Mouse (Mus musculus) lung, postnatal 0 days (tissue): Measurements from ENCODE around the gene Gm49721. TPM values are rescaled to one million over a fixed set of nuclear protein-coding genes. Genes with fewer than 3 reads are reported as not detected.
A peak's percentile ranks its signal among the peaks of the same experiment; 100 is the strongest.
"Not testable (repeated sequence)": the region's sequence is repeated elsewhere in the genome, so short reads cannot be mapped to it uniquely, and the experiment has no call there.

ENCODE experiments used
- ATAC-seq: fragments of 200-750 bp; cut with Nextera tagmentation; 2 replicates; pipeline ENCODE4 v1.8.0; 2017; ENCODE audit warnings: moderate library complexity
- DNase-seq: peaks from one replicate; pipeline ENCODE4 v3.0.0-alpha.2; 2016; ENCODE audit warnings: low spot score
- H3K27ac ChIP-seq: fragments of 300-500 bp; sonication (generic); 2 replicates; pipeline ENCODE4 v1.5.1; 2014; ENCODE audit warnings: antibody characterized with exemption, mild to moderate bottlenecking, low read length, mixed read lengths
- H3K27me3 ChIP-seq: fragments of 300-500 bp; sonication (generic); replicated peaks from 2 replicates; pipeline ENCODE4 v1.6.1; 2014; ENCODE audit warnings: low read length, mixed read lengths; ENCODE audit not compliant: insufficient read depth
- H3K36me3 ChIP-seq: fragments of 300-500 bp; sonication (generic); 2 replicates; pipeline ENCODE4 v1.6.1; 2014; ENCODE audit warnings: low read length, mixed read lengths; ENCODE audit not compliant: insufficient read depth
- H3K4me1 ChIP-seq: fragments of 300-500 bp; sonication (generic); 2 replicates; pipeline ENCODE4 v1.6.1; 2014; ENCODE audit warnings: antibody characterized with exemption, low read depth, low read length, mixed read lengths; ENCODE audit not compliant: insufficient read depth
- H3K4me2 ChIP-seq: fragments of 300-500 bp; sonication (generic); replicated peaks from 2 replicates; pipeline ENCODE4 v1.6.1; 2014; ENCODE audit warnings: low read depth, mild to moderate bottlenecking, low read length, moderate library complexity, mixed read lengths
- H3K4me3 ChIP-seq: fragments of 300-500 bp; sonication (generic); 2 replicates; pipeline ENCODE4 v1.5.1; 2014; ENCODE audit warnings: low read depth, low read length
- H3K9ac ChIP-seq: fragments of 300-500 bp; sonication (generic); replicated peaks from 2 replicates; pipeline ENCODE4 v1.6.1; 2014; ENCODE audit warnings: low read depth, mild to moderate bottlenecking
- H3K9me3 ChIP-seq: fragments of 300-500 bp; sonication (generic); 2 replicates; pipeline ENCODE4 v1.6.1; 2016; ENCODE audit warnings: low read length, mixed read lengths
- CTCF ChIP-seq: IDR thresholded peaks from 2 replicates; pipeline ENCODE4 v1.5.1; 2016; ENCODE audit warnings: antibody characterized with exemption, mild to moderate bottlenecking
- WGBS: fragments of 180-500 bp; shearing (Covaris S2); extraction: QIAGEN DNeasy Blood & Tissue Kit; methylation state at CpG from one replicate; pipeline ENCODE4 v1.1.7; 2014; 5-methylcytosine and 5-hydroxymethylcytosine counted together
- polyA plus RNA-seq: library from polyadenylated mRNA; unstranded; fragments of >200 nt; fragmentation: Nextera tagmentation; extraction: Ambion mirVana; gene quantifications from 2 replicates; pipeline ENCODE4 v1.2.1, GENCODE M21; 2015

Gene Gm49721
- polyA plus RNA-seq, 1 experiment from 2014 or later, result 0.32 TPM

GRCm38 (mm10) chr17:6960349-6960748, 18.4 kb upstream of the Gm49721 start:
- H3K4me2 ChIP-seq, result peak overlapping the region; percentile 42
- not testable (repeated sequence) for H3K27me3 ChIP-seq, H3K36me3 ChIP-seq, DNase-seq, H3K9me3 ChIP-seq, ATAC-seq, H3K4me1 ChIP-seq, H3K27ac ChIP-seq, H3K9ac ChIP-seq
- H3K4me3 ChIP-seq, result peak overlapping the region; percentile 43; the same call in 1 of the 2 replicates
- WGBS, result under 1% methylated on average over 12 of the region's 12 CpGs

DNA sequence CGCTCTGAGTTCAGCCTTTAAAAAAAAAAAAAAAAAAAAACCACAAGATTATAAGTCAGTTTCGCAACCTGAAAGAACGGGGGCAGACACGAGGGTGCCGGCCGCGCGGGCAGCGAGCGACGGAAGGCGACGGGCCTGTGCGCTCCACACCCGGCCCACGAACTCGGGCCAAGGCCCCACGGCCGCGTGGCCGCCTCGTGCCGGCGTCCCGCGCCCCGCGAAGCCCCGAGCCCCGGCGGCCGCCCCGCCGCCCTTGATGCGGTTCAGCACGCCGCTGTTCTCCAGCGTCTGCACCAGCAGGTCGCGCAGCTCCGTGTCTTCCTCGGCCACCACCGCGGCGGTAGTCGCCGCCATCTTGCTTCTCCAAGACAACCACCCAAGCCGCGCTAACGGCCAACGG, 17.9 kb upstream of the Gm49721 start, which contains the start of gene Tagap1:
Gene Tagap1 (minus strand): TSS at position 381 of the 400 bp plus-strand sequence.
- DNase-seq, result peak; percentile 4
- WGBS, result under 1% methylated on average over 37 of the region's 51 CpGs
- H3K27me3 ChIP-seq, H3K9ac ChIP-seq, H3K27ac ChIP-seq, H3K4me1 ChIP-seq, H3K9me3 ChIP-seq, H3K36me3 ChIP-seq: not testable (repeated sequence)
- Histone ChIP-seq H3K4me3 (peak within 1 kb of the TSS; percentile 43), H3K4me2 (peak within 1 kb of the TSS; percentile 42)
- peak; percentile 21 for ATAC-seq

GRCm38 (mm10) chr17:6961181-6962000, 17.3 kb upstream of the Gm49721 start:
- H3K4me1 ChIP-seq, H3K27me3 ChIP-seq, H3K9me3 ChIP-seq, H3K36me3 ChIP-seq, H3K9ac ChIP-seq, H3K27ac ChIP-seq: not testable (repeated sequence)
- peak overlapping the region; percentile 34; the same call in 1 of the 2 replicates for H3K4me2 ChIP-seq
- 2% methylated on average over 13 of the region's 48 CpGs for WGBS
- ATAC-seq, result peak; percentile 97
- H3K4me3 ChIP-seq, result peak overlapping the region; percentile 43; the same call in 1 of the 2 replicates
- peak; percentile 23 for DNase-seq

GRCm38 (mm10) chr17:6962339-6962738, 16.4 kb upstream of the Gm49721 start:
- 52% methylated on average over 3 of the region's 6 CpGs for WGBS
- peak; percentile 4 for DNase-seq
- not testable (repeated sequence) for H3K9me3 ChIP-seq, H3K4me3 ChIP-seq, H3K27ac ChIP-seq, H3K9ac ChIP-seq, H3K4me2 ChIP-seq, H3K27me3 ChIP-seq, H3K36me3 ChIP-seq, ATAC-seq, H3K4me1 ChIP-seq

- not testable (repeated sequence) for H3K27me3 ChIP-seq, H3K4me2 ChIP-seq, H3K27ac ChIP-seq, H3K9me3 ChIP-seq, H3K4me3 ChIP-seq, H3K36me3 ChIP-seq, H3K4me1 ChIP-seq, H3K9ac ChIP-seq, ATAC-seq
- DNase-seq, result peak; percentile 18
- 20% methylated on average over 4 of the region's 4 CpGs for WGBS
These were observed 15.8 kb upstream of the Gm49721 start for GRCm38 (mm10) chr17:6962936-6963335.

DNA sequence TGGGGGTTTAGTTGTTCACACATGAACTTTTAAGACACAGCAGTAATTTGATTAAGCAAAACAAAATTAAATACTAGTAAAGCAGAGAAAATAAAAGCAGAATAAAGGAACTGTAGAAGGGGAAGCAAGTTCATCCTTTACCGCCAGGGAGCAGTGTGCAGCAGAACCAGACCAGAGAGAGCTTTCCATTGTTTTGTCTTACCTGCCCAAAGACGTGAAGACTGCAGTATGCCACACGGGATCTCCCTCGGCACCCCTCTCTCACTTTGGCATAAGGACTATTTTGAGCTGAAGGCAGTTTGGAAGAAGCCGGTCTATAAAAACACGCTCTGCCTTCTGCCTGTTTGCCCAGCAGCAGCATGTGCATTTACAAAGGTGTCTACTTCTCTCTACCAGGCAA, 13.3 kb upstream of the Gm49721 start:
- TF ChIP-seq CTCF, result peak; percentile 63
- H3K27me3 ChIP-seq, H3K9me3 ChIP-seq, H3K4me3 ChIP-seq, H3K4me1 ChIP-seq, ATAC-seq, H3K4me2 ChIP-seq, H3K9ac ChIP-seq, H3K36me3 ChIP-seq, H3K27ac ChIP-seq: not testable (repeated sequence)
- peak; percentile 11 for DNase-seq
- 16% methylated on average over 6 of the region's 6 CpGs for whole genome bisulfite sequencing

GRCm38 (mm10) chr17:6967673-6968072, 11.0 kb upstream of the Gm49721 start:
- not testable (repeated sequence) for H3K27me3 ChIP-seq, DNase-seq, H3K4me3 ChIP-seq, H3K9me3 ChIP-seq, H3K4me1 ChIP-seq, H3K36me3 ChIP-seq, H3K4me2 ChIP-seq, H3K27ac ChIP-seq, H3K9ac ChIP-seq
- 0 out of 2 replicates have a peak, but pooled peaks have one; percentile 18 for ATAC-seq
- WGBS, result no CpG with 5 or more reads among the region's 1 CpGs

DNA sequence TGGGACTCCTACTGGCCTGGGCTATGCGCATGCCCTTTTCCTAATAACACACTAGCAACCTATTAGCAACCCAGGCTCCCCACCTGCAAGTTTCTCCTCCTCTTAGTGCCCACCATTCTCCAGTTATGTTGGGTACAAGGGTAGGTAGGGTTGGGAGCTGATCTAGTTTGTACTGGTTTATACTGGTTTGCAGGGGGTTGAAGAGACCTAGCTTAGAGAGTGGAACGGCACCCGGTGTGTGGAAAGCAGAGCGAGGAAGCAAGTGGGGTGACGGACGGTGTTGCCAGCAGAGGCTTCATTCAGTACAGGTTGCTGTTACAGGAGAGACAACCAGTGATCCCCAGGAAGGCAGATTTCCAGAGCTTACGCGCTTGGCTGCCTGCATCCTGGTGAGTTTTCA, 8.4 kb upstream of the Gm49721 start, which contains the start of gene Rnaset2b:
Gene Rnaset2b (plus strand): TSS at position 301 of the 400 bp plus-strand sequence.
- ATAC-seq, result not testable (repeated sequence)
- WGBS, result no CpG with 5 or more reads among the region's 8 CpGs

GRCm38 (mm10) chr17:6971238-6971637, 7.5 kb upstream of the Gm49721 start:
- H3K27me3 ChIP-seq, H3K4me2 ChIP-seq, ATAC-seq, H3K9me3 ChIP-seq, H3K4me1 ChIP-seq, H3K4me3 ChIP-seq, H3K9ac ChIP-seq, H3K27ac ChIP-seq, H3K36me3 ChIP-seq, DNase-seq: not testable (repeated sequence)
- WGBS, result 69% methylated on average over 8 of the region's 8 CpGs

More for the DNA sequence above, 8.4 kb upstream of the Gm49721 start, which contains the start of gene Rnaset2b:
- not testable (repeated sequence) for H3K4me2 ChIP-seq, H3K27me3 ChIP-seq, H3K9me3 ChIP-seq, DNase-seq, H3K27ac ChIP-seq, H3K4me1 ChIP-seq, H3K9ac ChIP-seq, H3K36me3 ChIP-seq, H3K4me3 ChIP-seq
